Comparison of ENCODE assay signal across 8 mouse cellular contexts in genomic region chr2:180894734-180895133, GRCm38 (mm10). TPM values are rescaled to one million over a fixed set of nuclear protein-coding genes. Genes with fewer than 3 reads are reported as not detected.
A peak's percentile ranks its signal among the peaks of the same experiment; 100 is the strongest.
DNase-seq lines count a peak whose midpoint lies in the region; ATAC-seq and TF ChIP-seq lines count a peak whose summit lies in the region.

No protein-coding gene starts in this region.

- TF ChIP-seq EP300 in lung, postnatal 0 days (IDR thresholded peaks at IDR 0.05), result no peak

- H3K9ac ChIP-seq in ES-E14 (ENCODE audit: insufficient read depth, low read depth, low read length, poor library complexity, severe bottlenecking), result no peak overlapping the region
- H3K9ac ChIP-seq in hindbrain, embryonic 12.5 days, result peak overlapping the region; percentile 100
- H3K9ac ChIP-seq in lung, postnatal 0 days (replicated peaks; ENCODE audit: low read depth), result no peak overlapping the region

- TF ChIP-seq CTCF in lung, postnatal 0 days (IDR thresholded peaks at IDR 0.05), result peak; percentile 74

- WGBS in forebrain, embryonic 10.5 days, result 2% methylated on average over 13 of the region's 13 CpGs
- WGBS in hindbrain, embryonic 12.5 days, result 1% methylated on average over 13 of the region's 13 CpGs
- 2% methylated on average over 13 of the region's 13 CpGs for WGBS in lung, postnatal 0 days

- DNase-seq in ES-E14 (ENCODE audit: low read depth, low spot score), result peak; percentile 88
- peak; percentile 92 for DNase-seq in forebrain, embryonic 10.5 days (ENCODE audit: extremely low spot score, low spot score)
- peak; percentile 94 for DNase-seq in layer of hippocampus, adult 9-11 months
- DNase-seq in lung, postnatal 0 days (ENCODE audit: low spot score), result peak; percentile 48
- peak; percentile 94 for DNase-seq in retina, embryonic 14.5 days (ENCODE audit: low spot score)
- DNase-seq in thymus, postnatal 25 days, result peak; percentile 80

- no peaks in the 10 kb centered on the region for H3K9me3 ChIP-seq in ES-E14 (ENCODE audit: control insufficient read depth, insufficient read depth, low read depth, low read length)
- H3K9me3 ChIP-seq in forebrain, embryonic 10.5 days, result no peaks in the 10 kb centered on the region
- no peaks in the 10 kb centered on the region for H3K9me3 ChIP-seq in hindbrain, embryonic 12.5 days (replicated peaks)
- H3K9me3 ChIP-seq in lung, postnatal 0 days (ENCODE audit: low read length), result no peaks in the 10 kb centered on the region

- in situ Hi-C loops in ES-E14 (cut with MboI; ENCODE audit: low sequenced_read_pairs in 2 of 2, unreplicated experiment in 2 of 2), result loop anchor here (10.0 kb wide), 1 partner anchor 90 kb away; no protein-coding TSS in a partner anchor

- ATAC-seq in hindbrain, embryonic 12.5 days (ENCODE audit: low FRiP score), result peak; percentile 59
- ATAC-seq in lung, postnatal 0 days, result peak; percentile 32; the same call in 1 of the 2 replicates

- peaks cover 63% of the 10 kb centered on the region for H3K27me3 ChIP-seq in forebrain, embryonic 10.5 days (ENCODE audit: poor library complexity, severe bottlenecking)
- H3K27me3 ChIP-seq in hindbrain, embryonic 12.5 days, result peaks cover 43% of the 10 kb centered on the region
- peaks cover 61% of the 10 kb centered on the region for H3K27me3 ChIP-seq in lung, postnatal 0 days (replicated peaks; ENCODE audit: insufficient read depth, low read length)

- H3K27ac ChIP-seq in ES-E14 (ENCODE audit: insufficient read depth, low read depth, low read length, poor library complexity, severe bottlenecking), result no peak overlapping the region
- no peak overlapping the region for H3K27ac ChIP-seq in brown adipose tissue, adult 24 weeks (replicated peaks; ENCODE audit: low read depth, low read length)
- H3K27ac ChIP-seq in forebrain, embryonic 10.5 days, result peak overlapping the region; percentile 99
- H3K27ac ChIP-seq in hindbrain, embryonic 12.5 days, result peak overlapping the region; percentile 94
- H3K27ac ChIP-seq in lung, postnatal 0 days (ENCODE audit: low read length), result no peak overlapping the region

- peak overlapping the region; percentile 68 for H3K4me2 ChIP-seq in hindbrain, embryonic 12.5 days (replicated peaks)
- no peak overlapping the region for H3K4me2 ChIP-seq in lung, postnatal 0 days (replicated peaks; ENCODE audit: low read depth, low read length)

- peaks cover 3 to 13% of the 10 kb centered on the region in 2 experiments; a peak in 3 of 4 replicates for H3K4me1 ChIP-seq in ES-E14 (ENCODE audit: control insufficient read depth in 2 of 2, insufficient read depth in 2 of 2, low read length in 2 of 2, poor library complexity in 1 of 2)
- no peaks in the 10 kb centered on the region for H3K4me1 ChIP-seq in brown adipose tissue, adult 24 weeks (ENCODE audit: control insufficient read depth, insufficient read depth, insufficient read length, low read length)
- peaks cover 73% of the 10 kb centered on the region for H3K4me1 ChIP-seq in forebrain, embryonic 10.5 days
- H3K4me1 ChIP-seq in hindbrain, embryonic 12.5 days, result peaks cover 57% of the 10 kb centered on the region
- peaks cover 10% of the 10 kb centered on the region; the same call in 1 of the 2 replicates for H3K4me1 ChIP-seq in lung, postnatal 0 days (ENCODE audit: insufficient read depth, low read depth, low read length)

- H3K36me3 ChIP-seq in ES-E14 (ENCODE audit: control insufficient read depth, insufficient read depth, low read length, poor library complexity, severe bottlenecking), result no peaks in the 10 kb centered on the region
- H3K36me3 ChIP-seq in forebrain, embryonic 10.5 days (replicated peaks), result peaks cover 12% of the 10 kb centered on the region
- peaks cover 5% of the 10 kb centered on the region; the same call in 1 of the 2 replicates for H3K36me3 ChIP-seq in hindbrain, embryonic 12.5 days
- H3K36me3 ChIP-seq in lung, postnatal 0 days (ENCODE audit: insufficient read depth, low read length), result no peaks in the 10 kb centered on the region

- peak overlapping the region; percentile 68 to 77; a peak in 3 of 4 replicates for H3K4me3 ChIP-seq in ES-E14 (ENCODE audit: insufficient read depth in 1 of 2, low read depth in 1 of 2, low read length in 2 of 2, poor library complexity in 1 of 2, severe bottlenecking in 1 of 2)
- H3K4me3 ChIP-seq in brown adipose tissue, adult 24 weeks (ENCODE audit: insufficient read depth, low read depth, low read length), result peak overlapping the region; percentile 35; the same call in 1 of the 2 replicates
- peak overlapping the region; percentile 88 for H3K4me3 ChIP-seq in forebrain, embryonic 10.5 days
- H3K4me3 ChIP-seq in hindbrain, embryonic 12.5 days, result peak overlapping the region; percentile 81
- H3K4me3 ChIP-seq in lung, postnatal 0 days (ENCODE audit: low read depth, low read length), result no peak overlapping the region

TF ChIP-seq in ES-E14, 5 proteins besides CTCF, POLR2A, EP300 and RAD21:
- no peak for TF ChIP-seq MAFK (IDR thresholded peaks at IDR 0.05; ENCODE audit: insufficient read depth, low read depth, low read length)
- no peak for TF ChIP-seq CHD2 (IDR thresholded peaks at IDR 0.05; ENCODE audit: low read depth, low read length)
- peak; percentile 94 for TF ChIP-seq ZNF384 (IDR thresholded peaks at IDR 0.05; ENCODE audit: low read depth, low read length)

RNA-seq across cellular contexts. Expression of gene Ythdf1, which starts 26.0 kb away (rescaled TPM):
- total RNA-seq in ES-E14 (2012; rRNA removed), result 53.8 and 58.4 TPM in 2 replicates
- 17.6 and 25.7 TPM in 2 replicates for polyA plus RNA-seq in brown adipose tissue, adult 24 weeks (2012; ENCODE audit: insufficient read depth, insufficient read length, missing spikeins)
- polyA plus RNA-seq in forebrain, embryonic 10.5 days (2016; fragmentation: Nextera tagmentation; extraction: Ambion mirVana), result 47.4 and 56.6 TPM in 2 replicates
- polyA plus RNA-seq in hindbrain, embryonic 12.5 days (2016; fragmentation: Nextera tagmentation; extraction: Ambion mirVana), result 61.0 and 65.0 TPM in 2 replicates
- polyA plus RNA-seq in lung, postnatal 0 days (2015; fragmentation: Nextera tagmentation; extraction: Ambion mirVana), result 40.3 and 42.4 TPM in 2 replicates

RNA-seq across cellular contexts. Expression of gene Birc7, which starts 34.1 kb away (rescaled TPM):
- total RNA-seq in ES-E14 (2012; rRNA removed), result 2.1 and 3.7 TPM in 2 replicates
- not detected in 2 replicates for polyA plus RNA-seq in brown adipose tissue, adult 24 weeks (2012; ENCODE audit: insufficient read depth, insufficient read length, missing spikeins)
- polyA plus RNA-seq in forebrain, embryonic 10.5 days (2016; fragmentation: Nextera tagmentation; extraction: Ambion mirVana), result 0.54 and 0.56 TPM in 2 replicates
- 0.41 TPM in 1 of 2 replicates, not detected in the other for polyA plus RNA-seq in hindbrain, embryonic 12.5 days (2016; fragmentation: Nextera tagmentation; extraction: Ambion mirVana)
- polyA plus RNA-seq in lung, postnatal 0 days (2015; fragmentation: Nextera tagmentation; extraction: Ambion mirVana), result not detected in 2 replicates

RNA-seq across cellular contexts. Expression of gene Nkain4, which starts 59.8 kb away (rescaled TPM):
- 7.8 and 12.4 TPM in 2 replicates for total RNA-seq in ES-E14 (2012; rRNA removed)
- not detected in 2 replicates for polyA plus RNA-seq in brown adipose tissue, adult 24 weeks (2012; ENCODE audit: insufficient read depth, insufficient read length, missing spikeins)
- polyA plus RNA-seq in forebrain, embryonic 10.5 days (2016; fragmentation: Nextera tagmentation; extraction: Ambion mirVana), result 19.7 and 27.0 TPM in 2 replicates
- polyA plus RNA-seq in hindbrain, embryonic 12.5 days (2016; fragmentation: Nextera tagmentation; extraction: Ambion mirVana), result 81.2 and 86.4 TPM in 2 replicates
- 110 and 113 TPM in 2 replicates for polyA plus RNA-seq in lung, postnatal 0 days (2015; fragmentation: Nextera tagmentation; extraction: Ambion mirVana)

Comparison
In these comparisons a context has a peak if more than half of its experiments do, and no peak if none do; other contexts are left out.
1. H3K27ac ChIP-seq: peak in forebrain, embryonic 10.5 days (single experiment) and hindbrain, embryonic 12.5 days (single experiment); none in ES-E14 (single experiment), brown adipose tissue, adult 24 weeks (single experiment) and lung, postnatal 0 days (single experiment).
2. Peak in every context shown above with its lines, with median percentiles within 50 percentile points of each other: DNase-seq.